Mouse (Mus musculus) embryo, embryonic 11 days (tissue): ENCODE results near the gene Dmrt1.

ENCODE experiments used
- DNase-seq: peaks from one replicate; pipeline ENCODE4 v3.0.0-alpha.2; 2015

Gene Dmrt1

GRCm38 (mm10) chr19:25574431-25574830 is 69.0 kb downstream of the Dmrt1 start:
- no peak for DNase-seq

GRCm38 (mm10) chr19:25574981-25575814 is 69.8 kb downstream of the Dmrt1 start:
- peak; percentile 43 for DNase-seq

- no peak for DNase-seq
Observed at GRCm38 (mm10) chr19:25578358-25578757, 72.9 kb downstream of the Dmrt1 start.

- no peak for DNase-seq
Observed at GRCm38 (mm10) chr19:25579440-25579839, 74.0 kb downstream of the Dmrt1 start.

- DNase-seq: no peak
Observed at GRCm38 (mm10) chr19:25597717-25598232, 92.4 kb downstream of the Dmrt1 start.

- DNase-seq: no peak
Observed at GRCm38 (mm10) chr19:25598626-25599025, 93.2 kb downstream of the Dmrt1 start.

- no peak for DNase-seq
Observed at GRCm38 (mm10) chr19:25601966-25602365, 96.5 kb downstream of the Dmrt1 start.

GRCm38 (mm10) chr19:25607461-25608205 is 102.2 kb downstream of the Dmrt1 start:
- DNase-seq: peak; percentile 67

- DNase-seq: no peak
Observed at GRCm38 (mm10) chr19:25608206-25608580, 102.8 kb downstream of the Dmrt1 start.

- DNase-seq: peak; percentile 62
Observed at GRCm38 (mm10) chr19:25608961-25609850, 103.8 kb downstream of the Dmrt1 start.

- DNase-seq: peak; percentile 66
Observed at GRCm38 (mm10) chr19:25610015-25610410, 104.6 kb downstream of the Dmrt1 start, which contains the start of gene Dmrt3. Gene Dmrt3, plus strand, starts transcription at chr19:25610301.

- peak; percentile 63 for DNase-seq
Observed at GRCm38 (mm10) chr19:25610411-25611111, 105.1 kb downstream of the Dmrt1 start.

- no peak for DNase-seq
Observed at GRCm38 (mm10) chr19:25611116-25611515, 105.7 kb downstream of the Dmrt1 start.

GRCm38 (mm10) chr19:25611876-25612805 is 106.7 kb downstream of the Dmrt1 start:
- DNase-seq: peak; percentile 45

GRCm38 (mm10) chr19:25612806-25613295 is 107.4 kb downstream of the Dmrt1 start:
- no peak for DNase-seq

GRCm38 (mm10) chr19:25613476-25614300 is 108.3 kb downstream of the Dmrt1 start:
- DNase-seq: peak; percentile 48

- DNase-seq: no peak
Observed at GRCm38 (mm10) chr19:25615889-25616288, 110.5 kb downstream of the Dmrt1 start.

GRCm38 (mm10) chr19:25622291-25623251 is 117.2 kb downstream of the Dmrt1 start:
- peak; percentile 86 for DNase-seq
